Mouse (Mus musculus): ENCODE data around the gene Sost.

GRCm38 (mm10) chr11:101950021-101950420 is 16.8 kb downstream of the Sost start:
- TF ChIP-seq MAFK (IDR thresholded peaks at IDR 0.05; ENCODE audit: insufficient read depth, low read depth, low read length) (no peak), ZNF384 (IDR thresholded peaks at IDR 0.05; ENCODE audit: low read depth, low read length) (no peak)
